Mouse (Mus musculus): ENCODE measurements around the gene Rpl7l1.
A peak's percentile ranks its signal among the peaks of the same experiment; 100 is the strongest.

The Rpl7l1 gene

GRCm38 (mm10) chr17:46782341-46783221 lies at the start of gene Rpl7l1:
Gene Rpl7l1 (minus strand): TSS chr17:46782672.
- Histone ChIP-seq H3K9me3 (ENCODE audit: low read length) (peaks cover 4% of the 10 kb centered on the region; the same call in 1 of the 2 replicates), H3K27me3 (ENCODE audit: insufficient read depth, low read length) (no peaks in the 10 kb centered on the region), H3K4me3 (replicated peaks; ENCODE audit: low read length) (peak within 1 kb of the TSS; percentile 93), H3K36me3 (ENCODE audit: insufficient read depth, low read length) (peaks cover 41% of the 10 kb centered on the region), H3K4me1 (replicated peaks; ENCODE audit: low read depth, low read length) (peaks cover 52% of the 10 kb centered on the region)
- TF ChIP-seq CTCF (conservative IDR thresholded peaks at IDR 0.05; ENCODE audit: low read length), result peak; percentile 75
- no peak for TF ChIP-seq NANOG (IDR thresholded peaks at IDR 0.05; ENCODE audit: borderline replicate concordance, low read length)
- TF ChIP-seq POU5F1 (IDR thresholded peaks at IDR 0.05; ENCODE audit: borderline replicate concordance, low read length), result no peak

GRCm38 (mm10) chr17:46829856-46830535 lies 47.5 kb upstream of the Rpl7l1 start:
- Histone ChIP-seq H3K36me3 (ENCODE audit: insufficient read depth, low read length) (peaks cover 47% of the 10 kb centered on the region), H3K9me3 (ENCODE audit: low read length) (no peaks in the 10 kb centered on the region), H3K27me3 (ENCODE audit: insufficient read depth, low read length) (no peaks in the 10 kb centered on the region), H3K4me3 (replicated peaks; ENCODE audit: low read length) (no peak overlapping the region), H3K4me1 (replicated peaks; ENCODE audit: low read depth, low read length) (peaks cover 60% of the 10 kb centered on the region)
- TF ChIP-seq NANOG (IDR thresholded peaks at IDR 0.05; ENCODE audit: borderline replicate concordance, low read length) (no peak), POU5F1 (IDR thresholded peaks at IDR 0.05; ENCODE audit: borderline replicate concordance, low read length) (no peak), CTCF (conservative IDR thresholded peaks at IDR 0.05; ENCODE audit: low read length) (no peak)

- Histone ChIP-seq H3K27me3 (ENCODE audit: insufficient read depth, low read length) (no peaks in the 10 kb centered on the region), H3K9me3 (ENCODE audit: low read length) (no peaks in the 10 kb centered on the region), H3K4me1 (replicated peaks; ENCODE audit: low read depth, low read length) (peaks cover 65% of the 10 kb centered on the region), H3K36me3 (ENCODE audit: insufficient read depth, low read length) (peaks cover 56% of the 10 kb centered on the region), H3K4me3 (replicated peaks; ENCODE audit: low read length) (no peak overlapping the region)
- no peak for TF ChIP-seq POU5F1 (IDR thresholded peaks at IDR 0.05; ENCODE audit: borderline replicate concordance, low read length)
- TF ChIP-seq NANOG (IDR thresholded peaks at IDR 0.05; ENCODE audit: borderline replicate concordance, low read length), result no peak
- no peak for TF ChIP-seq CTCF (conservative IDR thresholded peaks at IDR 0.05; ENCODE audit: low read length)
These were observed 46.5 kb upstream of the Rpl7l1 start for GRCm38 (mm10) chr17:46828935-46829334.

- H3K27me3 ChIP-seq (ENCODE audit: insufficient read depth, low read length), result no peaks in the 10 kb centered on the region
- H3K4me1 ChIP-seq (replicated peaks; ENCODE audit: low read depth, low read length), result peaks cover 77% of the 10 kb centered on the region
- H3K4me3 ChIP-seq (replicated peaks; ENCODE audit: low read length), result no peak overlapping the region
- TF ChIP-seq CTCF (conservative IDR thresholded peaks at IDR 0.05; ENCODE audit: low read length) (no peak), POU5F1 (IDR thresholded peaks at IDR 0.05; ENCODE audit: borderline replicate concordance, low read length) (no peak)
- H3K9me3 ChIP-seq (ENCODE audit: low read length), result no peaks in the 10 kb centered on the region
- H3K36me3 ChIP-seq (ENCODE audit: insufficient read depth, low read length), result peaks cover 80% of the 10 kb centered on the region
These were observed 40.6 kb upstream of the Rpl7l1 start for GRCm38 (mm10) chr17:46823091-46823490.

- TF ChIP-seq POU5F1 (IDR thresholded peaks at IDR 0.05; ENCODE audit: borderline replicate concordance, low read length), result no peak
- TF ChIP-seq CTCF (conservative IDR thresholded peaks at IDR 0.05; ENCODE audit: low read length), result no peak
- no peak for TF ChIP-seq NANOG (IDR thresholded peaks at IDR 0.05; ENCODE audit: borderline replicate concordance, low read length)
- no peaks in the 10 kb centered on the region for H3K27me3 ChIP-seq (ENCODE audit: insufficient read depth, low read length)
- 0 out of 2 replicates have a peak overlapping the region, but pooled peaks have one; percentile 13 for H3K4me3 ChIP-seq (replicated peaks; ENCODE audit: low read length)
- peaks cover 61% of the 10 kb centered on the region for H3K36me3 ChIP-seq (ENCODE audit: insufficient read depth, low read length)
- H3K4me1 ChIP-seq (replicated peaks; ENCODE audit: low read depth, low read length), result peaks cover 96% of the 10 kb centered on the region
- no peaks in the 10 kb centered on the region for H3K9me3 ChIP-seq (ENCODE audit: low read length)
These were observed 38.2 kb upstream of the Rpl7l1 start for GRCm38 (mm10) chr17:46820628-46821027.

GRCm38 (mm10) chr17:46817734-46818158 lies 35.3 kb upstream of the Rpl7l1 start:
- H3K4me3 ChIP-seq (replicated peaks; ENCODE audit: low read length), result peak overlapping the region; percentile 52
- H3K9me3 ChIP-seq (ENCODE audit: low read length), result no peaks in the 10 kb centered on the region
- H3K4me1 ChIP-seq (replicated peaks; ENCODE audit: low read depth, low read length), result peaks cover 97% of the 10 kb centered on the region
- no peaks in the 10 kb centered on the region for H3K27me3 ChIP-seq (ENCODE audit: insufficient read depth, low read length)
- H3K36me3 ChIP-seq (ENCODE audit: insufficient read depth, low read length), result peaks cover 41% of the 10 kb centered on the region
- TF ChIP-seq NANOG (IDR thresholded peaks at IDR 0.05; ENCODE audit: borderline replicate concordance, low read length) (no peak), POU5F1 (IDR thresholded peaks at IDR 0.05; ENCODE audit: borderline replicate concordance, low read length) (no peak), CTCF (conservative IDR thresholded peaks at IDR 0.05; ENCODE audit: low read length) (no peak)

- no peaks in the 10 kb centered on the region for H3K27me3 ChIP-seq (ENCODE audit: insufficient read depth, low read length)
- TF ChIP-seq NANOG (IDR thresholded peaks at IDR 0.05; ENCODE audit: borderline replicate concordance, low read length) (no peak), CTCF (conservative IDR thresholded peaks at IDR 0.05; ENCODE audit: low read length) (no peak), POU5F1 (IDR thresholded peaks at IDR 0.05; ENCODE audit: borderline replicate concordance, low read length) (no peak)
- no peaks in the 10 kb centered on the region for H3K9me3 ChIP-seq (ENCODE audit: low read length)
- peaks cover 84% of the 10 kb centered on the region for H3K4me1 ChIP-seq (replicated peaks; ENCODE audit: low read depth, low read length)
- peak overlapping the region; percentile 88 for H3K4me3 ChIP-seq (replicated peaks; ENCODE audit: low read length)
- peaks cover 39% of the 10 kb centered on the region for H3K36me3 ChIP-seq (ENCODE audit: insufficient read depth, low read length)
These were observed 33.8 kb upstream of the Rpl7l1 start for GRCm38 (mm10) chr17:46816306-46816705.

GRCm38 (mm10) chr17:46814497-46814896 lies 32.0 kb upstream of the Rpl7l1 start:
- Histone ChIP-seq H3K4me3 (replicated peaks; ENCODE audit: low read length) (peak overlapping the region; percentile 88), H3K36me3 (ENCODE audit: insufficient read depth, low read length) (peaks cover 35% of the 10 kb centered on the region), H3K9me3 (ENCODE audit: low read length) (no peaks in the 10 kb centered on the region), H3K27me3 (ENCODE audit: insufficient read depth, low read length) (no peaks in the 10 kb centered on the region), H3K4me1 (replicated peaks; ENCODE audit: low read depth, low read length) (peaks cover 77% of the 10 kb centered on the region)
- TF ChIP-seq POU5F1 (IDR thresholded peaks at IDR 0.05; ENCODE audit: borderline replicate concordance, low read length) (no peak), CTCF (conservative IDR thresholded peaks at IDR 0.05; ENCODE audit: low read length) (no peak), NANOG (IDR thresholded peaks at IDR 0.05; ENCODE audit: borderline replicate concordance, low read length) (no peak)

All from E14TG2a.4 (cell line).